Mouse (Mus musculus) small intestine, adult 2 months (tissue): ENCODE measurements around the gene Tcaf1. TPM values are rescaled to one million over a fixed set of nuclear protein-coding genes. Genes with fewer than 3 reads are reported as not detected.

ENCODE experiments used
- H3K27ac ChIP-seq: fragments of 200-500 bp; 2 replicates; pipeline ENCODE4 v1.5.1; 2012; ENCODE audit warnings: low read depth, low read length, control low read depth, inconsistent platforms; ENCODE audit not compliant: insufficient read depth
- H3K27me3 ChIP-seq: fragments of 200-500 bp; 2 replicates; pipeline ENCODE4 v1.6.1; 2012; ENCODE audit warnings: mild to moderate bottlenecking, moderate library complexity, low read length, inconsistent platforms; ENCODE audit not compliant: control insufficient read depth, insufficient read depth
- H3K36me3 ChIP-seq: fragments of 200-500 bp; 2 replicates; pipeline ENCODE4 v1.6.1; 2012; ENCODE audit warnings: mild to moderate bottlenecking, low read length, control low read depth, inconsistent platforms; ENCODE audit not compliant: control insufficient read depth, insufficient read depth
- H3K4me1 ChIP-seq: fragments of 200-500 bp; 2 replicates; pipeline ENCODE4 v1.6.1; 2012; ENCODE audit warnings: low read length, inconsistent platforms, mixed read lengths; ENCODE audit not compliant: control insufficient read depth, insufficient read depth, insufficient read length
- H3K4me3 ChIP-seq: fragments of 200-500 bp; 2 replicates; pipeline ENCODE4 v1.5.1; 2012; ENCODE audit warnings: low read depth, mild to moderate bottlenecking, control low read depth, inconsistent platforms, low read length, moderate library complexity
- CTCF ChIP-seq: fragments of 200-500 bp; IDR thresholded peaks from 2 replicates; pipeline ENCODE4 v1.5.1; 2012; ENCODE audit warnings: low read depth, mild to moderate bottlenecking, control low read depth, inconsistent platforms, low read length, moderate library complexity, mixed read lengths; ENCODE audit not compliant: insufficient replicate concordance, insufficient read length; ENCODE audit errors: extremely low read depth
- POLR2A ChIP-seq: fragments of 200-500 bp; IDR thresholded peaks from 2 replicates; pipeline ENCODE4 v1.6.1; 2012; ENCODE audit warnings: low read depth, mild to moderate bottlenecking, control low read depth, inconsistent platforms, low read length, moderate library complexity
- WGBS: fragments of 180-500 bp; shearing (Covaris S2); methylation state at CpG from one replicate; pipeline ENCODE4 v1.1.7; 2018; 5-methylcytosine and 5-hydroxymethylcytosine counted together
- polyA plus RNA-seq: library from polyadenylated mRNA; depleted of rRNA; stranded (reverse); fragments of >200 nt; gene quantifications from 2 replicates; pipeline ENCODE4 v1.2.3, GENCODE M21; 2012; rRNA removed

The Tcaf1 gene
- polyA plus RNA-seq, 1 experiment, result 2.9 TPM

DNA sequence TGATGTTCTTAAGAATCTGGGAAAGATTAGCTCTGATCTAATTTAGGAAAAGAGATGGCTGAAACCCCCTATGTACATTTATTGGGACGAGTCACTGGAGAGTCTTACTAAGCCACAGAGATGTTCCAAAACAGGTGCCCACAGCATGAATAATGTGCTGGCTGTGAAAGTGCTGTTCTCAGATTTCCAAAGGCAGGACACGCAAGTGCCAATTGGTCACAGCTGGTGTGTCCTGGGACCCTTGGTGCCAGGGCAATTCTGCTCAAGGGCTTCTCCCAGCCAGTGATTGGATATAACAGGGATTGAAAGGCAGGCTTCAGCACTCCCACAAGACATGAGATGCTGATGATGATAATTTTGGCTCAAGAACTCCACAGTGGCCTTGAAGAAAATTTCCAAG lies 48.1 kb downstream of the Tcaf1 start:
- WGBS, result 70% methylated on average over 2 of the region's 2 CpGs
- H3K27me3 ChIP-seq, result no peaks in the 10 kb centered on the region
- no peak overlapping the region for H3K27ac ChIP-seq
- H3K36me3 ChIP-seq, result no peaks in the 10 kb centered on the region
- no peak overlapping the region for H3K4me3 ChIP-seq
- no peaks in the 10 kb centered on the region for H3K4me1 ChIP-seq
- TF ChIP-seq POLR2A, result no peak
- TF ChIP-seq CTCF, result no peak

DNA sequence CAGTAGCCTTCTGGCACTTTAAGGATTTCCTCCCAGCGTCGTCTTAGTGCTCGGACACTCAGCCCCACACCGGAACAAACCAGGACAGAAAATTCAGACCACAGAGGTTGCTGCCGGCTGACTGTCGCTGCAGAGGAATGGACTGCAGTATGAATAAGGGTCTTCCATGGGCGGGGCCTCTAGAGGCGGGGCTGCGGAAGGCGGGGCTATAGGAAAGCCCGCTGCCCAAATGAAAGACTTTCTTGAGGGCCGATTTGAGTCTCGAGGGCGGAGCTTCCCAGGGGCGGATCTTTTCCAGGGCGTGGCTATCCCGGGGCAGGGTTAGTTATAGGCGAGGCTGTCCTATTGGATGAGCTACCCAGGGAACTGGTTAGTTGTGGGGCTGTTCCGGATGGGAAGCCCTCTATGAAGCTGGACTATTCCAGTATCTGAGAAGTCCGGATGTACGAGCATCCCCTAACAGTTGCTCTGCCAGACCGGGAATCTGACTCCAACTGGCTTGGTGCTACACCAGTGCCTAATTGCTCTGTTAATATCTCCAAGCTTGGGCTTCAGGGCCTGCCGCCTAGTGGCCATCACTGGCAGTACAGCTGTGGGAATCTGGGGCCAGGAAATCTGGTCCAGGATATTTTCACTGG lies 64.9 kb downstream of the Tcaf1 start, which contains the start of gene Tcaf2:
TSS of gene Tcaf2 (minus strand) at position 343 of the 638 bp plus-strand sequence.
- H3K4me3 ChIP-seq, result peak within 1 kb of the TSS; percentile 74
- H3K27ac ChIP-seq, result peak within 1 kb of the TSS; percentile 30; the same call in 1 of the 2 replicates
- no peaks in the 10 kb centered on the region; the same call in 1 of the 2 replicates for H3K36me3 ChIP-seq
- 2% methylated on average over 23 of the region's 23 CpGs for WGBS
- TF ChIP-seq POLR2A (no peak), CTCF (peak; percentile 91; the same call in 1 of the 2 replicates)
- H3K27me3 ChIP-seq, result no peaks in the 10 kb centered on the region
- H3K4me1 ChIP-seq, result no peaks in the 10 kb centered on the region; the same call in 1 of the 2 replicates

- Histone ChIP-seq H3K27ac (no peak overlapping the region), H3K4me1 (no peaks in the 10 kb centered on the region), H3K36me3 (no peaks in the 10 kb centered on the region), H3K27me3 (no peaks in the 10 kb centered on the region), H3K4me3 (no peak overlapping the region)
- 85% methylated on average over 5 of the region's 5 CpGs for WGBS
- TF ChIP-seq POLR2A (no peak), CTCF (no peak)
These were observed 75.5 kb downstream of the Tcaf1 start for GRCm38 (mm10) chr6:42634393-42634792.

DNA sequence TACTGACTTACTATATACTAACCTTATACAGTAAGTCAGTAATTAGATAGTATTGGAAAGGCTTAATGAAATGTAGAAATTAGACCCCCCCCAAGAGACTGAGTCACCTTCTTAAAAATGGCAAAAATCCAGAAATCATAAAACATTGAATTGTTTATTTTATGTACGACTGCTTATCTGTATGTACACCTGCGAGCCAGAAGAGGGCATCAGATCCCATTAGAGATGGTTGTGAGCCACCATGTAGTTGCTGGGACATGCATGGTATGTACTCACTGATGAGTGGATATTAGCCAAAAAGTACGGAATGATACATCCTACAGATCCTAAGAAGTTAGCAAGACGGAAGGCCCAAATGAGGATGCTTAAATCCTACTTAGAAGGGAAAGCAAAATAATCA lies 78.5 kb downstream of the Tcaf1 start:
- Histone ChIP-seq H3K36me3 (no peaks in the 10 kb centered on the region), H3K4me3 (no peak overlapping the region), H3K4me1 (no peaks in the 10 kb centered on the region), H3K27ac (no peak overlapping the region), H3K27me3 (no peaks in the 10 kb centered on the region)
- 52% methylated on average over 4 of the region's 4 CpGs for WGBS
- TF ChIP-seq POLR2A, result no peak
- TF ChIP-seq CTCF, result no peak

Other genes starting within 250 kb of the Tcaf1 start
- not detected in 2 replicates for gene Olfr458, start 244.9 kb downstream of the Tcaf1 start, polyA plus RNA-seq
- gene Olfr457, start 233.8 kb downstream of the Tcaf1 start, polyA plus RNA-seq, result not detected in 2 replicates
- not detected in 2 replicates for gene Olfr456, start 222.9 kb downstream of the Tcaf1 start, polyA plus RNA-seq
- not detected in 2 replicates for gene Olfr455, start 162.5 kb downstream of the Tcaf1 start, polyA plus RNA-seq
- gene Tcaf3, start 112.4 kb downstream of the Tcaf1 start, polyA plus RNA-seq, result not detected in 2 replicates
- 3.4 and 4.4 TPM in 2 replicates for gene Tcaf2, start 64.8 kb downstream of the Tcaf1 start, polyA plus RNA-seq
- gene Olfr453, start 29.3 kb upstream of the Tcaf1 start, polyA plus RNA-seq, result not detected in 2 replicates
- not detected in 2 replicates for gene Olfr38, start 46.3 kb upstream of the Tcaf1 start, polyA plus RNA-seq
- gene Olfr452, start 75.0 kb upstream of the Tcaf1 start, polyA plus RNA-seq, result not detected in 2 replicates
- not detected in 2 replicates for gene Olfr450, start 101.9 kb upstream of the Tcaf1 start, polyA plus RNA-seq
- gene Olfr449, start 124.3 kb upstream of the Tcaf1 start, polyA plus RNA-seq, result not detected in 2 replicates
- gene Olfr448, start 180.4 kb upstream of the Tcaf1 start, polyA plus RNA-seq, result not detected in 2 replicates
- not detected in 2 replicates for gene Olfr447, start 198.8 kb upstream of the Tcaf1 start, polyA plus RNA-seq
- gene Olfr446, start 211.3 kb upstream of the Tcaf1 start, polyA plus RNA-seq, result not detected in 2 replicates
- not detected in 2 replicates for gene Olfr444, start 239.0 kb upstream of the Tcaf1 start, polyA plus RNA-seq